Mouse (Mus musculus): ENCODE measurements around the gene Rps16. TPM values are rescaled to one million over a fixed set of nuclear protein-coding genes. Genes with fewer than 3 reads are reported as not detected.
"Not testable (repeated sequence)": the region's sequence is repeated elsewhere in the genome, so short reads cannot be mapped to it uniquely, and the experiment has no call there.

Rps16 gene
- polyA plus RNA-seq, 1 experiment from 2014 or later: 1,198 TPM

DNA sequence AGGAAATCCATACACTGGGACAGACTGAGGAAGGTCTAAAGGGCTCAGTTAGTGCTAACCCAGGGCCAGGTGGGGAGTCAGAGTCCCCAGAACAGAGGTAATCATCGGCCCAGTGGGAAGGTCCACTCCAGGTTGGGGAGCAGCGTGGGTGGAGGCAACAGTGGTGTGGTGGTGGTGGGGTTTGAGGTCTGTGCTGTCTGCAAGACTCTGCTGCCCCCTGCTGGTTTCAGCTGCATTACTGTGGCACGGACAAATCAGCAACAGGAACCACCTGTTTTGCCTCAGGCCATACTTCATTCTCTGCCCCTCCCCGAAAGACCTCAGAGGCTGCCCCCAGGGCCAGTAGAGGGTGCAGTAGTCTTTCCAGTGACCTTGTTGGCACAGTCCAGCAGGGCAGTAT, 36.0 kb downstream of the Rps16 start:
- Histone ChIP-seq H3K27ac (0 out of 2 replicates have a peak overlapping the region, but pooled peaks have one; percentile 10), H3K9ac (ENCODE audit: low read depth, low read length) (no peak overlapping the region), H3K9me3 (replicated peaks; ENCODE audit: low read length) (no peaks in the 10 kb centered on the region), H3K36me3 (ENCODE audit: insufficient read depth, low read length) (peaks cover 19% of the 10 kb centered on the region; the same call in 1 of the 2 replicates), H3K4me2 (ENCODE audit: low read length) (no peak overlapping the region), H3K27me3 (ENCODE audit: insufficient read depth, low read length) (no peaks in the 10 kb centered on the region), H3K4me3 (replicated peaks; ENCODE audit: low read depth, low read length) (no peak overlapping the region), H3K4me1 (replicated peaks; ENCODE audit: insufficient read depth, low read length) (peaks cover 18% of the 10 kb centered on the region)
- 3% methylated on average over 4 of the region's 4 CpGs for WGBS
- peak; percentile 92 for TF ChIP-seq CTCF (IDR thresholded peaks at IDR 0.05; ENCODE audit: low read depth)
- peak; percentile 94 for DNase-seq (ENCODE audit: low spot score)
- peak; percentile 38 for ATAC-seq (replicated peaks; ENCODE audit: low FRiP score, low read depth)

GRCm38 (mm10) chr7:28386877-28387276, 36.4 kb downstream of the Rps16 start:
- Histone ChIP-seq H3K36me3 (ENCODE audit: insufficient read depth, low read length) (peaks cover 19% of the 10 kb centered on the region; the same call in 1 of the 2 replicates), H3K4me1 (replicated peaks; ENCODE audit: insufficient read depth, low read length) (peaks cover 19% of the 10 kb centered on the region)
- not testable (repeated sequence) for H3K9ac ChIP-seq (ENCODE audit: low read depth, low read length); H3K4me2 ChIP-seq (ENCODE audit: low read length); H3K27ac ChIP-seq; H3K9me3 ChIP-seq (replicated peaks; ENCODE audit: low read length); H3K27me3 ChIP-seq (ENCODE audit: insufficient read depth, low read length); DNase-seq (ENCODE audit: low spot score); H3K4me3 ChIP-seq (replicated peaks; ENCODE audit: low read depth, low read length)
- WGBS: 74% methylated on average over 6 of the region's 6 CpGs
- peak; percentile 4; the same call in 1 of the 2 replicates for ATAC-seq (replicated peaks; ENCODE audit: low FRiP score, low read depth)

GRCm38 (mm10) chr7:28387384-28387783, 36.9 kb downstream of the Rps16 start:
- peaks cover 19% of the 10 kb centered on the region; the same call in 1 of the 2 replicates for H3K36me3 ChIP-seq (ENCODE audit: insufficient read depth, low read length)
- peaks cover 18% of the 10 kb centered on the region for H3K4me1 ChIP-seq (replicated peaks; ENCODE audit: insufficient read depth, low read length)
- 85% methylated on average over 7 of the region's 7 CpGs for WGBS
- not testable (repeated sequence) for H3K4me3 ChIP-seq (replicated peaks; ENCODE audit: low read depth, low read length); ATAC-seq (replicated peaks; ENCODE audit: low FRiP score, low read depth); H3K4me2 ChIP-seq (ENCODE audit: low read length); H3K9me3 ChIP-seq (replicated peaks; ENCODE audit: low read length); H3K27ac ChIP-seq; H3K9ac ChIP-seq (ENCODE audit: low read depth, low read length); DNase-seq (ENCODE audit: low spot score); H3K27me3 ChIP-seq (ENCODE audit: insufficient read depth, low read length)

GRCm38 (mm10) chr7:28390331-28390730, 39.9 kb downstream of the Rps16 start:
- Histone ChIP-seq H3K4me1 (replicated peaks; ENCODE audit: insufficient read depth, low read length) (0 out of 2 replicates have a peak, but pooled peaks cover 6% of the 10 kb centered on the region), H3K36me3 (ENCODE audit: insufficient read depth, low read length) (peaks cover 22% of the 10 kb centered on the region; the same call in 1 of the 2 replicates), H3K27ac (no peak overlapping the region), H3K4me2 (ENCODE audit: low read length) (no peak overlapping the region), H3K9ac (ENCODE audit: low read depth, low read length) (no peak overlapping the region), H3K9me3 (replicated peaks; ENCODE audit: low read length) (no peaks in the 10 kb centered on the region), H3K4me3 (replicated peaks; ENCODE audit: low read depth, low read length) (no peak overlapping the region), H3K27me3 (ENCODE audit: insufficient read depth, low read length) (no peaks in the 10 kb centered on the region)
- WGBS: 96% methylated on average over 3 of the region's 3 CpGs
- TF ChIP-seq CTCF (IDR thresholded peaks at IDR 0.05; ENCODE audit: low read depth): no peak
- ATAC-seq (replicated peaks; ENCODE audit: low FRiP score, low read depth): no peak
- DNase-seq (ENCODE audit: low spot score): no peak

DNA sequence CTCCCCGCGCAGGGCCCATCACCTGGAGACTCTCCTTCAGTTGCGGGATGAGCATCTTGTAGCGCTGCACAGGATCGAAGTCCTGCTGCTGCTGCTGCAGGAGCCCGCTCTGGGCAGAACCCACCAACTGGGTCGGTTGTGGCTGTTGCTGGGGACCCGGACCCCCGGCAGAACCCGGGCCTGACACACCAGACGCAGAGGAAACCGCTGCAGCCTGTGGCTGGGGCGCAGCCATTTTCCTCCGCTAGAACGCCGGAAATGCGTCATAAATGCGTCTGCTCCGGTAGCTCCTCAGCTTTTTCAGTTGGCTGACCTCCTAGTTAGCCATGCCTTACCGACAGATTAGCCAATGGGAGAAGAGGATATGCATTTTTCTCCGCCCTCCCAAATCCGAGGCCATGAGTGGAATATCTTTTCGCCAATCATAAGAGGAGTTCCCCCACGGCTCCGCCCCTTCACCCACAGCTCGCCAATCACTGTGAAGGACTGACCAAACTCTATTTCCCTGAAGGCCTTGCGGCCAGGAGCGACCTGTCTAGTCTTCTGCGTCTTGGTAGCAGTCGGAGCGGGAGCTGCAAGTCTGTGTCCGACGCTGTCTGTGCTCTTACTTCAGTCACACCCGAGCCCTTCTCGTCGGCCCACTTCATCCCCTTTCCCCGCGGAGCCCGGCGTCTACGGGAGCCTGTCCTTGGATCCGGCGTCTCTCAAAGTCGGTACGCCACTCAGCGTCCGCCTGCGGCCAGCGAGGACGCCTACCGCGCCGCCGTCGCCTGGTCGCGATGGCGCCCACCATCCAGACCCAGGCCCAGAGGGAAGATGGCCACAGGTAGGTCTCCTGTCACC, 42.2 kb downstream of the Rps16 start, which contains the start of the genes Med29 and Paf1:
Gene Med29 (minus strand): TSS at position 280 of the 843 bp plus-strand sequence.
Gene Paf1 (plus strand): TSS at position 523 of the 843 bp plus-strand sequence.
- Histone ChIP-seq H3K36me3 (ENCODE audit: insufficient read depth, low read length) (peaks cover 32% of the 10 kb centered on the region; the same call in 1 of the 2 replicates), H3K27ac (peak within 1 kb of the TSS; percentile 76), H3K4me2 (ENCODE audit: low read length) (peak within 1 kb of the TSS; percentile 95), H3K4me3 (replicated peaks; ENCODE audit: low read depth, low read length) (peak within 1 kb of the TSS; percentile 82), H3K9ac (ENCODE audit: low read depth, low read length) (peak within 1 kb of the TSS; percentile 90), H3K4me1 (replicated peaks; ENCODE audit: insufficient read depth, low read length) (0 out of 2 replicates have a peak, but pooled peaks cover 6% of the 10 kb centered on the region), H3K27me3 (ENCODE audit: insufficient read depth, low read length) (no peaks in the 10 kb centered on the region), H3K9me3 (replicated peaks; ENCODE audit: low read length) (no peaks in the 10 kb centered on the region)
- WGBS: under 1% methylated on average over 58 of the region's 58 CpGs
- peak; percentile 97 for ATAC-seq (replicated peaks; ENCODE audit: low FRiP score, low read depth)
- peak; percentile 100 for DNase-seq (ENCODE audit: low spot score)
- no peak for TF ChIP-seq CTCF (IDR thresholded peaks at IDR 0.05; ENCODE audit: low read depth)

DNA sequence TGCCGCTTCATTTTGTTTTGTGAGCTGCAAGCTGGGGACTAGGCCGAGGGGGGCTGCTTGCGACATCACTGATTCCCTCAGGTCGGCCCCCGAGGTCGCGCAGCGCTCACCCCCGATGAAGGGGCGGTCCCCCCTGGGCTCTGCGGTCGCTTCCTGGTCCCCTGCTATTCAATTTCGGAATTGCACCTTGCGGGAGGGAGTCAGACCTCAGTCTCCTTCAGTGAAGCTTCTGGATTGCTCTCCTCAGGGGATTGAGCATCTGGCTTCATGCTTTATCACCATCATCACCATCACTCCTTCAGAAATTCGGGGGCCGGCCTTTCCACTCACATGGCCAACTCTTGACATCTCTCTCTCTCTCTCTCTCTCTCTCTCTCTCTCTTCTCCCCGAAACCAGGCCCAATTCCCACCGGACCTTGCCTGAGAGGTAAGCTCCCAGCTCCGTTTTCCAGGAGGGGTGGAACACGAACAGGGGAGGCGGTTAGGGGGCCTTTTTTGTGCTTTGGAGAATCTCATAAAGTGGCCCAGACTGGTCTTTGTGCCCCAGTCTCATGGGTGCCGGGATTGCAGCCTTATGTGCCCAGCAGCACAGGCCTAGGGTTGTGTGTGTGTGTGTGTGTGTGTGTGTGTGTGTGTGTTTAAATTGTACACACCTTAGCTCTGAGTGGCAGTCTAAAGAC, 43.0 kb downstream of the Rps16 start:
- no peak for TF ChIP-seq CTCF (IDR thresholded peaks at IDR 0.05; ENCODE audit: low read depth)
- Histone ChIP-seq H3K27me3 (ENCODE audit: insufficient read depth, low read length) (no peaks in the 10 kb centered on the region), H3K27ac (peak overlapping the region; percentile 72), H3K36me3 (ENCODE audit: insufficient read depth, low read length) (peaks cover 29% of the 10 kb centered on the region; the same call in 1 of the 2 replicates), H3K9me3 (replicated peaks; ENCODE audit: low read length) (no peaks in the 10 kb centered on the region), H3K9ac (ENCODE audit: low read depth, low read length) (peak overlapping the region; percentile 90), H3K4me3 (replicated peaks; ENCODE audit: low read depth, low read length) (peak overlapping the region; percentile 82), H3K4me2 (ENCODE audit: low read length) (peak overlapping the region; percentile 95), H3K4me1 (replicated peaks; ENCODE audit: insufficient read depth, low read length) (0 out of 2 replicates have a peak, but pooled peaks cover 6% of the 10 kb centered on the region)
- DNase-seq (ENCODE audit: low spot score) (no peak), ATAC-seq (replicated peaks; ENCODE audit: low FRiP score, low read depth) (no peak)
- WGBS: 5% methylated on average over 22 of the region's 22 CpGs

Measured in kidney, postnatal 0 days (tissue).